Mouse (Mus musculus) heart, embryonic 12.5 days (tissue): ENCODE measurements around the gene Krt34. TPM values are rescaled to one million over a fixed set of nuclear protein-coding genes. Genes with fewer than 3 reads are reported as not detected.

Source experiments
- ATAC-seq: fragments of 200-750 bp; cut with Nextera tagmentation; 2 replicates; pipeline ENCODE4 v1.8.0; 2017; ENCODE audit warnings: moderate TSS enrichment, moderate library complexity; ENCODE audit not compliant: insufficient number of reproducible peaks, low FRiP score
- H3K27ac ChIP-seq: fragments of 300-500 bp; sonication (generic); 2 replicates; pipeline ENCODE4 v1.5.1; 2016; ENCODE audit warnings: mild to moderate bottlenecking, moderate library complexity; ENCODE audit not compliant: poor library complexity, severe bottlenecking
- H3K27me3 ChIP-seq: fragments of 300-500 bp; sonication (generic); replicated peaks from 2 replicates; pipeline ENCODE4 v1.6.1; 2016; ENCODE audit warnings: mild to moderate bottlenecking, moderate library complexity
- H3K36me3 ChIP-seq: fragments of 300-500 bp; sonication (generic); 2 replicates; pipeline ENCODE4 v1.6.1; 2016; ENCODE audit warnings: mild to moderate bottlenecking, moderate library complexity
- H3K4me1 ChIP-seq: fragments of 300-500 bp; sonication (generic); replicated peaks from 2 replicates; pipeline ENCODE4 v1.6.1; 2016; ENCODE audit warnings: mild to moderate bottlenecking
- H3K4me2 ChIP-seq: fragments of 300-500 bp; sonication (generic); 2 replicates; pipeline ENCODE4 v1.6.1; 2016; ENCODE audit warnings: mild to moderate bottlenecking, moderate library complexity
- H3K4me3 ChIP-seq: fragments of 300-500 bp; sonication (generic); 2 replicates; pipeline ENCODE4 v1.5.1; 2016; ENCODE audit warnings: mild to moderate bottlenecking
- H3K9ac ChIP-seq: fragments of 300-500 bp; sonication (generic); 2 replicates; pipeline ENCODE4 v1.6.1; 2016; ENCODE audit warnings: mild to moderate bottlenecking, moderate library complexity
- H3K9me3 ChIP-seq: fragments of 300-500 bp; sonication (generic); replicated peaks from 2 replicates; pipeline ENCODE4 v1.6.1; 2016; ENCODE audit warnings: mild to moderate bottlenecking, moderate library complexity
- WGBS: fragments of 180-500 bp; shearing (Covaris S2); methylation state at CpG from one replicate; pipeline ENCODE4 v1.1.7; 2016; 5-methylcytosine and 5-hydroxymethylcytosine counted together
- polyA plus RNA-seq: library from polyadenylated mRNA; unstranded; fragments of >200 nt; fragmentation: Nextera tagmentation; extraction: Ambion mirVana; gene quantifications from 2 replicates; pipeline ENCODE4 v1.2.1, GENCODE M21; 2016

The Krt34 gene
- polyA plus RNA-seq, 1 experiment from 2014 or later, result not detected

DNA sequence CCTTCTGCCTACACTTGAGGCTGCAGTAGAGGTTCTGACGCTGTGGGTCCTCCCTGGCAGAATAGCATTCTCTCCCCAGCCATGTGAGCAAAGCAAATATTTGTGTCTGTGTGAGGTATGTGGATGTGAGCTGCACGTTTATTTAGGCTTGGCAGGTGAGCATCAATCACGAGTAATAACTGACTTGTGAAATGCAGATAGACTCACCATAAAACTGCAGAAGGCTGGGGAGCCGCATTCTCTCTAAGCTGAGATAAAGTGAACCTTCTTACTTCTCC is 47.0 kb downstream of the Krt34 start:
- no peak overlapping the region for H3K4me2 ChIP-seq
- WGBS, result 63% methylated on average over 4 of the region's 4 CpGs

DNA sequence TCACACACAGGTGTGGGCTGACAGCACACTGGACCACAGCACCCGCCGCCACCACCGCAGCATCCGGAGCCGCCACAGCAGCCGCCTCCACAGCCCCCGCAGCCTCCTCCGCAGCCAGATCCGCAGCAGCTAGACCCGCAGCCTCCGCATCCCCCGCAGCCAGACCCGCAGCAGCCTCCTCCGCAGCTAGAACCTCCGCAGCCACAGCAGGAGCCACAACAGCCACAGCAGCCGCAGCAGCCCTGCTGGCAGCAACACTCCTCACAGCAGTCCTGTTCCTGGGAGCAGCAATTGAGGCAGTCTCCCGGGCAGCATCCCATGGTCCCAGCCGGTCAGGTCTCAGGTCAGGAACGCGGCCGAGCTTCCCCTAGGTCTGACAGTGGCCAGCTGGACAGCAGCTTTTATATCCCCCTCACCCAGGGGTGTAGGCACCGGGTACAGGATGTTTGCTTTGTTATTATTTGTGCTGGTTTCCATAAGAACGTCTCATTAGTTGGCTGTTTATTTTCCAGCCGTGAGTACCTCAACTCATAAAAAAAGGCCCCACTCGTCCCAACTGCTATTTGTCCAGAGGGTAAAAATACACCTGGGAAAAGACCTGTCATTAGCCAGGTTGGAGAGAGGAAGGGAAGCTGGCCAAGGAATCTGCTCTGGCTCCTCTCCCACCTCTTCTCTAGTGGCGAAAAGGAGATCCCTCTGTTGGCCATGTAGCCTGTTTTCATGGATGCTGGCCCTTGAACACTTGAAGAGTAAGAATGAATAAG is 47.6 kb downstream of the Krt34 start, which contains the start of gene Krtap17-1:
Gene Krtap17-1 (minus strand): TSS at position 375 of the 764 bp plus-strand sequence.
- Histone ChIP-seq H3K4me2 (peak within 1 kb of the TSS; percentile 33; the same call in 1 of the 2 replicates), H3K4me3 (no peak within 1 kb of the TSS)

More for the DNA sequence above, 47.0 kb downstream of the Krt34 start:
- Histone ChIP-seq H3K4me1 (0 out of 2 replicates have a peak, but pooled peaks cover 3% of the 10 kb centered on the region), H3K9ac (no peak overlapping the region), H3K9me3 (no peaks in the 10 kb centered on the region), H3K4me3 (no peak overlapping the region), H3K27me3 (peaks cover 36% of the 10 kb centered on the region), H3K36me3 (no peaks in the 10 kb centered on the region), H3K27ac (no peak overlapping the region)
- ATAC-seq, result no peak

DNA sequence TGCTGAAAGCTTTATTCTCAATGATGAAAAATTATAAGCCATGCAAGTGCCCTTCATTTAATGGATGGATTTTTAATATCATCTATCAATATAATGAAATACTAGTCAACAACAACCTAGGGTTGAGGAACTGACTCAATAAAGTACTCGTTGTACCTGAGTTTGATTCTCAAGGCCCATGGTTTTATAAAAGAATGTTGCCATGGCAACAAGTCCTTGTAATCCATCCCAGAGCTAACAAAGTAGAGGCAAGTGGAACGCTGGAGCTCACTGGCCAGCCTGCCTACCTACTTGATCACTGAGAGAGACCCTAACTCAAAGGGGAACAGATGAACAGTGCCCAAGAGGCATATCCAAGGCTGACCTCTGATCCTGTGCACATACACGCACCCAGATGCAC is 50.8 kb downstream of the Krt34 start:
- H3K9ac ChIP-seq, result no peak overlapping the region
- peaks cover 42% of the 10 kb centered on the region for H3K27me3 ChIP-seq
- no peak overlapping the region for H3K27ac ChIP-seq
- H3K4me3 ChIP-seq, result no peak overlapping the region
- WGBS, result 77% methylated on average over 3 of the region's 3 CpGs
- 0 out of 2 replicates have a peak, but pooled peaks cover 3% of the 10 kb centered on the region for H3K4me1 ChIP-seq
- no peak overlapping the region for H3K4me2 ChIP-seq
- no peaks in the 10 kb centered on the region for H3K9me3 ChIP-seq
- ATAC-seq, result no peak
- no peaks in the 10 kb centered on the region for H3K36me3 ChIP-seq

More for the DNA sequence above, 47.6 kb downstream of the Krt34 start, which contains the start of gene Krtap17-1:
- peaks cover 36% of the 10 kb centered on the region for H3K27me3 ChIP-seq
- H3K27ac ChIP-seq, result no peak within 1 kb of the TSS
- H3K36me3 ChIP-seq, result no peaks in the 10 kb centered on the region
- H3K4me1 ChIP-seq, result 0 out of 2 replicates have a peak, but pooled peaks cover 3% of the 10 kb centered on the region
- 22% methylated on average over 26 of the region's 26 CpGs for WGBS
- no peak for ATAC-seq
- no peak within 1 kb of the TSS for H3K9ac ChIP-seq
- no peaks in the 10 kb centered on the region for H3K9me3 ChIP-seq

DNA sequence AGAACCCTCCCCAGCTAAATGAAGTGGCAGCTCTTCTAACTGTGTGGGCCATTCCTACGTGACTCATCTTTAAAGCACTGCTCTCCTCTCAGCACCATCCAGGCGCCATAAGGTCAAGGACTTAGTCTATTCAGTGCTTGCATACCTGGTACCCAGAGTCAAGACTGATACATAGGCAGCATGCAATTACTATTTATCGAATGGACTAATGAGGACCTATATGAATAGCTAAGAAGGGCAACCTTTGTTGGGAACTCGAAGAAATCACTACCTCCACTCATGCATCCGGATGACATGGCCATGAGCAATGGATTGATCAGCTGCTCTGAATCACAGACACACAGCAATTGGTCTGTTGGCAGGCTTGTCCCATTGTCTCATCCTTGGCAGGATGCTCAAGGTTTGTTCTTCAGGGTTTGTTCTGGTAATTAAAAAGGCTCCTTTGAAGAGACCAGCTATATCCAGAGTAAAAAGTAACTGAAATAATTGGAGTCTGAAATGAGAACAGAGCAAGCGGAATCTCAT is 51.4 kb downstream of the Krt34 start:
- no peak overlapping the region for H3K9ac ChIP-seq
- peaks cover 41% of the 10 kb centered on the region for H3K27me3 ChIP-seq
- H3K9me3 ChIP-seq, result no peaks in the 10 kb centered on the region
- no peak overlapping the region for H3K27ac ChIP-seq
- 66% methylated on average over 6 of the region's 6 CpGs for WGBS
- H3K4me2 ChIP-seq, result no peak overlapping the region
- no peak overlapping the region for H3K4me3 ChIP-seq
- H3K4me1 ChIP-seq, result 0 out of 2 replicates have a peak, but pooled peaks cover 3% of the 10 kb centered on the region
- ATAC-seq, result no peak
- no peaks in the 10 kb centered on the region for H3K36me3 ChIP-seq

DNA sequence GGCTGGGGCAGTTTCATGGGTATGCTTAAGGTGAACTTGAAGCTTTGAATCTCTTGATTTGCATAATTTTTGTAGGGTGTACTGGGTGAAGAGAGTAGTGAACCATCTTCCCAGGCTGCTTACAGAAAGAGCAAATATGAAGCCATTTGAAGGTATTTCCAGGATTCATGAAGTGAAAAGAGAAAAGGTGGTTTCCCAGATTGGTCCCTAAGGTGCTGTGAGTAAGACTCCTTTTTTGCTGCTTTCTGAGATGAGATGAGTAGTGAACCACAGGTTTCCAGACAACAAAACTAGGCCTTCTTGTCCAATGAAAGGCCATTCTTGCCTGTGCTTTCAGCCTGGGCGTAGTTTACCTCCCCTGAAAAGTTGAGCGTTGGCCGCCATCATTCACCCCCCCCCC is 52.8 kb downstream of the Krt34 start:
- Histone ChIP-seq H3K4me3 (no peak overlapping the region), H3K9ac (no peak overlapping the region), H3K9me3 (no peaks in the 10 kb centered on the region), H3K36me3 (no peaks in the 10 kb centered on the region), H3K4me2 (no peak overlapping the region), H3K27me3 (peaks cover 40% of the 10 kb centered on the region), H3K4me1 (0 out of 2 replicates have a peak, but pooled peaks cover under 1% of the 10 kb centered on the region), H3K27ac (no peak overlapping the region)
- no peak for ATAC-seq
- 85% methylated on average over 3 of the region's 3 CpGs for WGBS

Other genes with a start within 250 kb of the Krt34 start
- not detected in 2 replicates for gene Gm11596, start 248.1 kb downstream of the Krt34 start, polyA plus RNA-seq
- gene Gm11569, start 242.6 kb downstream of the Krt34 start, polyA plus RNA-seq, result not detected in 2 replicates
- gene Gm11554, start 237.1 kb downstream of the Krt34 start, polyA plus RNA-seq, result not detected in 2 replicates
- not detected in 2 replicates for gene Krtap4-13, start 231.7 kb downstream of the Krt34 start, polyA plus RNA-seq
- not detected in 2 replicates for gene Gm11564, start 225.9 kb downstream of the Krt34 start, polyA plus RNA-seq
- gene 2300003K06Rik, start 203.5 kb downstream of the Krt34 start, polyA plus RNA-seq, result not detected in 2 replicates
- gene Krtap4-16, start 189.9 kb downstream of the Krt34 start, polyA plus RNA-seq, result not detected in 2 replicates
- not detected in 2 replicates for gene Gm11568, start 183.6 kb downstream of the Krt34 start, polyA plus RNA-seq
- gene Gm11559, start 177.1 kb downstream of the Krt34 start, polyA plus RNA-seq, result not detected in 2 replicates
- gene Krtap9-1, start 168.2 kb downstream of the Krt34 start, polyA plus RNA-seq, result not detected in 2 replicates
- not detected in 2 replicates for gene Gm11567, start 162.4 kb downstream of the Krt34 start, polyA plus RNA-seq
- gene Krtap31-1, start 133.6 kb downstream of the Krt34 start, polyA plus RNA-seq, result not detected in 2 replicates
- not detected in 2 replicates for gene Gm11565, start 126.8 kb downstream of the Krt34 start, polyA plus RNA-seq
- gene Krtap31-2, start 105.3 kb downstream of the Krt34 start, polyA plus RNA-seq, result not detected in 2 replicates
- gene Krtap9-5, start 93.1 kb downstream of the Krt34 start, polyA plus RNA-seq, result not detected in 2 replicates
- gene Krtap29-1, start 62.5 kb downstream of the Krt34 start, polyA plus RNA-seq, result not detected in 2 replicates
- gene Krtap16-1, start 55.0 kb downstream of the Krt34 start, polyA plus RNA-seq, result not detected in 2 replicates
- not detected in 2 replicates for gene Krtap17-1, start 47.6 kb downstream of the Krt34 start, polyA plus RNA-seq
- not detected in 2 replicates for gene Krt33a, start 25.3 kb downstream of the Krt34 start, polyA plus RNA-seq
- not detected in 2 replicates for gene Krt33b, start 11.7 kb downstream of the Krt34 start, polyA plus RNA-seq
- gene Krt31, start 9.0 kb upstream of the Krt34 start, polyA plus RNA-seq, result not detected in 2 replicates
- not detected in 2 replicates for gene Krt32, start 46.7 kb upstream of the Krt34 start, polyA plus RNA-seq
- not detected in 2 replicates for gene Krt35, start 54.7 kb upstream of the Krt34 start, polyA plus RNA-seq
- gene Krt36, start 64.1 kb upstream of the Krt34 start, polyA plus RNA-seq, result not detected in 2 replicates
- gene Krt13, start 80.0 kb upstream of the Krt34 start, polyA plus RNA-seq, result 0.14 and 0.20 TPM in 2 replicates
- gene Krt15, start 94.4 kb upstream of the Krt34 start, polyA plus RNA-seq, result 0.58 and 0.69 TPM in 2 replicates
- 86.8 and 88.0 TPM in 2 replicates for gene Krt19, start 107.1 kb upstream of the Krt34 start, polyA plus RNA-seq
- gene Krt9, start 151.7 kb upstream of the Krt34 start, polyA plus RNA-seq, result not detected in 2 replicates
- gene Krt14, start 166.0 kb upstream of the Krt34 start, polyA plus RNA-seq, result 1.3 and 2.2 TPM in 2 replicates
- gene Krt16, start 207.3 kb upstream of the Krt34 start, polyA plus RNA-seq, result not detected in 2 replicates
- 1.3 and 1.9 TPM in 2 replicates for gene Krt17, start 219.5 kb upstream of the Krt34 start, polyA plus RNA-seq
- gene Krt42, start 228.3 kb upstream of the Krt34 start, polyA plus RNA-seq, result not detected in 2 replicates